28 mouse cellular contexts compared by ENCODE assay signal in genomic region chr10:60442321-60442720, GRCm38 (mm10). TPM values are rescaled to one million over a fixed set of nuclear protein-coding genes. Genes with fewer than 3 reads are reported as not detected.
"Had no signal": no experiment of that assay in that cellular context is flagged by ENCODE, and none has a peak within 500 bp of the region (broad histone marks: within the 10 kb centered on the region; RNA-seq: fewer than 3 reads in every experiment).

No protein-coding gene starts in this region.

- H3K36me3 ChIP-seq: forebrain, embryonic 15.5 days; heart, embryonic 13.5 days; heart, embryonic 15.5 days; hindbrain, embryonic 10.5 days; hindbrain, embryonic 12.5 days; intestine, embryonic 15.5 days; limb, embryonic 10.5 days; limb, embryonic 12.5 days had no signal

- H3K27ac ChIP-seq: forebrain, embryonic 15.5 days; heart, adult 2 months; heart, embryonic 13.5 days; heart, embryonic 15.5 days; hindbrain, embryonic 10.5 days; hindbrain, embryonic 12.5 days; hindbrain, embryonic 14.5 days; intestine, embryonic 15.5 days; left cerebral cortex, adult 2 months; limb, embryonic 10.5 days; limb, embryonic 12.5 days had no signal

- H3K4me1 ChIP-seq: forebrain, embryonic 15.5 days; heart, embryonic 13.5 days; heart, embryonic 15.5 days; intestine, embryonic 15.5 days; limb, embryonic 10.5 days; limb, embryonic 12.5 days had no signal

- H3K27me3 ChIP-seq: forebrain, embryonic 15.5 days; heart, embryonic 13.5 days; hindbrain, embryonic 12.5 days; intestine, embryonic 15.5 days; limb, embryonic 12.5 days had no signal

- H3K4me3 ChIP-seq: forebrain, embryonic 15.5 days; heart, adult 2 months; heart, embryonic 13.5 days; heart, embryonic 15.5 days; hindbrain, embryonic 10.5 days; hindbrain, embryonic 12.5 days; intestine, embryonic 15.5 days; left cerebral cortex, adult 2 months; limb, embryonic 10.5 days; limb, embryonic 12.5 days had no signal

- DNase-seq: forebrain, postnatal 0 days; gastrocnemius, postnatal 14 days; gastrocnemius, postnatal 36 days; heart, adult 11 months; heart, adult 2 months; heart, postnatal 4 days; kidney, adult 18-20 months; kidney, adult 8-10 months; kidney, postnatal 10 days; kidney, postnatal 25 days; kidney, postnatal 4 days; layer of hippocampus, adult 9-11 months; liver had no signal

RNA-seq across cellular contexts. Expression of gene Gm17455, which starts 42.8 kb away (rescaled TPM):
- total RNA-seq: gastrocnemius, adult 18-20 months; gastrocnemius, adult 8-10 months; gastrocnemius, postnatal 36 days; heart, adult 2 months; heart, postnatal 25 days; heart, postnatal 4 days; layer of hippocampus, adult 18-20 months; left cerebral cortex, adult 2 months; left cerebral cortex, postnatal 36 days had no signal
